Mouse (Mus musculus) left cerebral cortex, adult 2 months (tissue): ENCODE data around the gene Trip10. TPM values are rescaled to one million over a fixed set of nuclear protein-coding genes. Genes with fewer than 3 reads are reported as not detected.
"Not testable (repeated sequence)": the region's sequence is repeated elsewhere in the genome, so short reads cannot be mapped to it uniquely, and the experiment has no call there.

Source experiments
- DNase-seq, 2 experiments: peaks; one replicate each; pipeline ENCODE4 v3.0.0; 2021 to 2022; ENCODE audit warnings: low spot score in 2 of 2, mixed read lengths in 1 of 2; ENCODE audit errors: extremely low spot score in 1 of 2
- H3K27ac ChIP-seq: fragments of 200-600 bp; 2 replicates; pipeline ENCODE4 v1.8.1; 2022
- H3K4me3 ChIP-seq: fragments of 200-600 bp; 2 replicates; pipeline ENCODE4 v1.8.1; 2022
- CTCF ChIP-seq: fragments of 200-600 bp; IDR thresholded peaks from 2 replicates; pipeline ENCODE4 v1.8.1; 2022; ENCODE audit warnings: antibody characterized with exemption, mild to moderate bottlenecking, moderate library complexity
- intact Hi-C: fragments of 180-260 bp; cut with DNase I; formaldehyde crosslinking; loops from one replicate; pipeline ENCODE4 v1.15.1; 2025
- total RNA-seq, 2 experiments: library from RNA; stranded (reverse); gene quantifications; 2 replicates each; pipeline ENCODE4 v1.2.3; 2021

Gene Trip10
- total RNA-seq, 2 experiments from 2014 or later = 9.9 to 10.5 TPM

- TF ChIP-seq CTCF = no peak
- no peak for DNase-seq
- Histone ChIP-seq H3K27ac (peak overlapping the region; percentile 80; the same call in 1 of the 2 replicates), H3K4me3 (peak overlapping the region; percentile 49)
- intact Hi-C loops = loop anchor here (1.0 kb wide), 1 partner anchor 26 kb away; the partner anchor contains the start of gene Gpr108
Measured at GRCm38 (mm10) chr17:57274686-57275085, 25.4 kb downstream of the Trip10 start.

DNA sequence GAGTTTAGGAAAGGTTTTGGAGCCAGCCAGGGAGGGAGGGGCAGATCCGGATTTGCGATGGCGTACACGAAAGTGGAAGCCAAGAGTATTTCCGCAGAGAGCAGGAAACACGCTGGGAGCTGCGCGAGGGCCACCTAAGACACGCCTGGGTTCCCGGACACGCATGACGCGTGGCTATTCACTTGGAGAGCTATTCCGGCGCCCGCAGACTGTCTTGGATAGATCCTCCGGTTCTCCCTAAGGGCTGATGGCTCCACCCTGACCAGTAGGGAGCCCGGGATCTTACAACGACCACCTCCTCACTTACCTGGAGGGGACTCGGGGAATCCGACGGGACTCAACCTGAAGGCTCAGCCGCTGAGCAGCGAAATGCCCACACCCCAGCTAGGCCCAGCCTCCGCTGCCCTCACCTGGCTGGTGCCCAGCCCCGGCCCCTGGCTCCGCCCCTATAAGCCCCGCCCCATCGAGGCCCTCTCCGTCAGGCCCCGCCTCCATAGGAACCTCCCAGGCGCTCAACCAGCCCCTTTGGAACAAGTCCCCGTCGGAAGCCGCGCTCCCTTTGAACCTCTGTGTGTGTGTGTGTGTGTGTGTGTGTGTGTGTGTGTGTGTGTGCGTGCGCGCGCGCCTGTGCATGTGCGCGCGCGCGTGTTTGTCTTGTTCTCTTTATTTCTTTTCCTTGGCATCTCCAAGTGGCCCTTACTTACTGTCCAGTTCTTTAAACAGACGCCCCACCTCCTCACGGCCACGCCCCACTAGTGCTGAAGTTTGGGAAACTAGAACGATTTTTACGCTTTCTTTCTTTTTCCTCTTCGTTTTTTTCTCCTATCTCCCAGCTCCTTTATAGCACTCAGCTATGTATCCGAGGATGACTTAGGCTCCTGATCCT, 26.1 kb downstream of the Trip10 start:
- H3K4me3 ChIP-seq = peak overlapping the region; percentile 49
- intact Hi-C loops = loop anchor here (1.0 kb wide), 1 partner anchor 27 kb away; the partner anchor contains the start of gene Gpr108
- DNase-seq = peak; percentile 60 to 62
- H3K27ac ChIP-seq = peak overlapping the region; percentile 80
- TF ChIP-seq CTCF = no peak

DNA sequence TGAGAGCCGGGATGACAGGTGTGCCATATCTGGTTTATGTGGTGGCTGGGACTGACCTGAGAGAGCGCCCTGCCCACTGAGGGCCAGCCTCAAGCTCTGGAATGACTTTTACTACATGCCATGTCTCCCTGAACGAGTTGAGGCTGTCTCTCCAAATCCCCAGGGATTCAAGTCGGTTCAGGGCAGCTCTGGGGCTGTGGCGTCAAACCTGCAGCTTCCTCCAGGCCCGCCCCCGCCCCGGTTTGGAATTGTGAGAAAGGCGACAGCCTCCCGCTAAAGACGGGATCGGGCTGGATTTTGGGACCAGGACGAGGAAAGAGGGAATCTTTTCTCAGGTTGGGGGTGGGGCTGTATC, 26.7 kb downstream of the Trip10 start:
- Histone ChIP-seq H3K4me3 (peak overlapping the region; percentile 49), H3K27ac (peak overlapping the region; percentile 69; the same call in 1 of the 2 replicates)
- intact Hi-C loops = loop anchor here (1.0 to 2.0 kb wide), 3 partner anchors 28 to 59 kb away; partner anchors contain the start of gene Gpr108
- TF ChIP-seq CTCF = no peak
- no peak for DNase-seq

GRCm38 (mm10) chr17:57276634-57277121, 27.4 kb downstream of the Trip10 start:
- peak; percentile 88 for TF ChIP-seq CTCF
- intact Hi-C loops = loop anchor here (2.0 kb wide), 2 partner anchors 58 kb away; no protein-coding TSS in a partner anchor

DNA sequence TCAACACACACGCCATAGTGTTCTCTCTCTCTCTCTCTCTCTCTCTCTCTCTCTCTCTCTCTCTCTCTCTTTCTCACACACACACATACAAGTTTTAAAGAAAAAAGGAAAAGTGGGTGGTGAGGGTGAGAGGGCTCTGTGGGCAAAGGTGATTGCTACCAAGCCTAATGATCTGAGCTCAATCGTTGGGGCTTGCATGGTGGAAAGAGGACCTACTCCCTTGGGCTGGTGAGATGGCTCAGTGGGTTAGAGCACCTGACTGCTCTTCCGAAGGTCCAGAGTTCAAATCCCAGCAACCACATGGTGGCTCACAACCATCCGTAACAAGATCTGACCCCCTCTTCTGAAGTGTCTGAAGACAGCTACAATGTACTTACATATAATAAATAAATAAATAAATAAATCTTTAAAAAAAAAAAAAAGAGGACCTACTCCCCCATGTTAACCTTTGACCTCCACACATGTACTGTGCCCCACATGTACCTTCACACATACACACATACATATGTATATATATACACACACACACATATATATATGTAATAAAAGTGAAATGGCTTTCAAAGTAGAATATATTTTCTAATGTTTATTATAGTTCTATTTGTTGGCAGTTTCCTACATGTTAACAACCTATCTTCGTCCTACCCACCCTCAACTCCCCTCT, 28.5 kb downstream of the Trip10 start:
- DNase-seq, H3K27ac ChIP-seq, H3K4me3 ChIP-seq: not testable (repeated sequence)
- intact Hi-C loops = loop anchor here (2.0 kb wide), 2 partner anchors 57 to 59 kb away; no protein-coding TSS in a partner anchor

More at GRCm38 (mm10) chr17:57276634-57277121, 27.4 kb downstream of the Trip10 start:
- peak overlapping the region; percentile 69; the same call in 1 of the 2 replicates for H3K27ac ChIP-seq
- DNase-seq = peak; percentile 67 to 69
- peak overlapping the region; percentile 49 for H3K4me3 ChIP-seq

DNA sequence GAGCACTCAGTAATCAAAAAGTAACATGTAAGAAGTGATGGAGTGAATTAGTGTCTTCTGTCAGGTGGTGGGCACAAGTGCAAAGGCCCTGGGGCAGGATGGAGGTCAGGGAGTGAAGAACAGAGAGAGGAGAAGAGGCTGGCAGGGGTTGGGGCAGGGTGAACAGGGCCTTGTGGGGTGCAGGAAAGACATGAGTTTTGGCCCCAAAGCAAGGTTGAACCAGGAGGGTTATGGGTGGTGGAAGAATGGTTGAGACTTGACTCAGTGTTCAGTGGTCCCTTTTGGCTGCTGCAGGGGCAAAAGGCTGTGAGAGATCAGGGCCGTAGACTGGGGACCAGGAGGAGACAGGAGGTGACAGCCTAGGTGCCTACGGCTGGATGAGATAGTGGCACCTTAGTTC, 29.3 kb downstream of the Trip10 start:
- Histone ChIP-seq H3K27ac (no peak overlapping the region), H3K4me3 (no peak overlapping the region)
- intact Hi-C loops = no loop called here
- DNase-seq = no peak
- no peak for TF ChIP-seq CTCF

- Histone ChIP-seq H3K4me3 (peak within 1 kb of the TSS; percentile 5; the same call in 1 of the 2 replicates), H3K27ac (no peak within 1 kb of the TSS)
- no peak for DNase-seq
- TF ChIP-seq CTCF = no peak
- intact Hi-C loops = no loop called here
Measured at GRCm38 (mm10) chr17:57278943-57279590, 29.8 kb downstream of the Trip10 start, which contains the start of gene Vav1. Vav1 (plus strand) TSS chr17:57279100.

DNA sequence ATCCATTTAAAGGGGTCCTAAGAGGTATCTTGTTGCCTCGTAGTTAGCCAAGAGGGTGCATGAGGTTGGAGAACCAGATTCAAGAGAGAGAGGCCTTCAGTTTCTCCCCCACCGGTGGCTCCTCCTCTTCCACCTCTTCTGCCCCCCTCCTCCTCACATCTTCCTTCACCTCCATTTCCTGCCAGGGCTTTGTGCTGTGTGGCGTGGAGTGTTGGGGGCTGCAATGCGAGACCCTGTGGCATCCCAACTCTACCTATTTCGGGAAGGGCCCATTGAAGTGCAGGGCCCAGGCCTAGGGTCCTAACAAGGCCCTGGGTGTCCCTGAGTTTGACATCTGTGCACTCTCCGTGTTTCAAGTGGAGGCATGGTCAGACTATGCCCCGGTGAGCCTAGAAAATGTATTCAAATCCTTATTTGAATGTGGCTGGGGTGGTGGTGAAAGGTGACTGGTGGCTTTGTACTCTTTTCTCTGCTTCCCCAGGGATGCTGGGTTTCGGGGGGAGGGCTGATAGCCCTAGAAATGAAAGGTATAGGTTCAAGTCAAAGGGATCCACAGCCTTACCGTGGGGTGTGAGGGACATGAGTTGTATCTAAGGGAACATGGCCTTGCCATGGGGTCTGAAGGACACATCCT, 30.5 kb downstream of the Trip10 start:
- DNase-seq = no peak
- TF ChIP-seq CTCF = no peak
- H3K4me3 ChIP-seq = no peak overlapping the region
- no peak overlapping the region for H3K27ac ChIP-seq
- intact Hi-C loops = no loop called here

GRCm38 (mm10) chr17:57280411-57280810, 31.2 kb downstream of the Trip10 start:
- no peak for TF ChIP-seq CTCF
- Histone ChIP-seq H3K27ac (no peak overlapping the region), H3K4me3 (no peak overlapping the region)
- no peak for DNase-seq
- intact Hi-C loops = no loop called here

DNA sequence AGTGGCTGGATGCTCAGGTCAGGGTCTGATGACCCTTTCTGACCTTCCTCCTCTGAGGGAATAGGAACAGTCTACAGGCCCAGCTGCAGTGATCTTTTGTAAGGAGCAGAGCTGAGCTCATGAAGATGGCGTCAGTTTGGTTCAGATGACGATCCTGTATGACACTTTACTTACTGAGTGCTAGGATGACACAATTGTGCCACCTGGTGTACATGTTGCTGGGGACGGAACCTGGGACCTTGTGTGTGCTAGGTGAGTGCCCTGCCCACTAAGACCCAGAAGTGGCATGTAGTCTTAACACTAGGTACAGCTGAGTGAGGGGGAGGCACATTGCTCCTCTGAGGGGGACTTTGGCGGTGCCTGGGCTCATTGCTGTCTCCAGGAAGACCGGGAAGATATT, 34.7 kb downstream of the Trip10 start:
- Histone ChIP-seq H3K4me3 (no peak overlapping the region), H3K27ac (no peak overlapping the region)
- DNase-seq = no peak
- intact Hi-C loops = no loop called here
- no peak for TF ChIP-seq CTCF

DNA sequence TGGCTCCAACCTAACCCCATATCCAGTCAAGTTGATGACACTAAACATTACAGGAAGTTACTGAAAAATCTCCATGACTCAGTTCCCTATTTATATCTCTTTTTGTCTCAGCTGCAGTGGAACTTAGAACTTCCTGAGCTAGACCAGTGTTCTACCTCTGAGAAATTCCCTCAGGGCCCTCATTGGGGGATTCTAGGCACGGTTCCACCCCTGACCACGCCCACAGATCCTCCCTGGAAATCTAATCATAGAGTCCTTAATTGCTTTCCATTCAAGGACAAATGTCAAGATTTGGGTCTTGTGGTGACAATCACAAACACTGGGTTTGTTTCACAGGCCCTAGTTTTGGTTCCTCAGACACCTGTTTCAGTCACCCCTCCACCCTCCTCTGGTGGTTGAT, 35.8 kb downstream of the Trip10 start:
- intact Hi-C loops = no loop called here
- no peak overlapping the region for H3K4me3 ChIP-seq
- DNase-seq = no peak
- no peak overlapping the region for H3K27ac ChIP-seq
- no peak for TF ChIP-seq CTCF
